Mouse (Mus musculus): ENCODE data around the gene Galnt14.

DNA sequence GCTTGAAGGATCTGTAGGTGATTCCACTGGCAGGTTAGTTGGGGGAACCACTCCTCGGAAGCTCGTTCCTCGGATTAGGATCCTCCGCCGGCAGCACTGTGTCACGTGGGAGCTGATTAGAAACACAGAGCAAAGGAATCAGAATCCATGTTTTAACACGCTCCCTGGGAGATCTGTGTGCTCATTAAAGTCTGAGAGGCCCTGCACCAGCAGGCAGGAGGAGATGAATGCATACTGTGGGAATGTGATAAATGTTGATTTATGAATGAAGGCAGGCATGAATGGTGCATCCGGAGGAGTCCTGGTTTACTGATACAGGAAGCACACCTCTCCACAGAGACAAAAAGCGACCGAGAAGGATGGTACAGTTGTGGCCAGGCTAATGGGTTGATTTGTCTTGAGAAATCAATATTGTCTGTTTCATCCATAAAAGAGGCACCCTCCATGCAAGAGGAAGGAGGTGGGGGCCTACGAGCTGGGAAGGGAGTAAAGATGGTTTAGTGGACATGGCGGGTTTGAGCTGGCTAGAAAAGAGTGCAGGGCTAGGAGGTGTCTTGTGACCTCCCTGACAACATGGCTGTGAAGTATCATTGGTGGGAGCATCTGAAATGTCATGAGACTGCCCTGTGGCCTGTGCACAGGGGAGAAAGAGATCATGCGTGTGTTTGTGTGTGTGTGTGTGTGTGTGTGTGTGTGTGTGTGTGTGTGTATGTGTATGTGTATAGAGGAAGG, 202.3 kb downstream of the Galnt14 start:
- TF ChIP-seq CTCF (IDR thresholded peaks at IDR 0.05; ENCODE audit: borderline replicate concordance, insufficient read depth, low read length) (no peak), POLR2A (IDR thresholded peaks at IDR 0.05; ENCODE audit: low read depth, low read length) (no peak)
